Mouse (Mus musculus) kidney, postnatal 4 days (tissue): ENCODE data around the gene Sertm1.

Experiments
- DNase-seq, 2 experiments: peaks; one replicate each; pipeline ENCODE4 v3.0.0; 2021; ENCODE audit warnings: mixed read lengths in 2 of 2

Gene Sertm1

GRCm38 (mm10) chr3:54915643-54916071 is at the start of gene Sertm1:
TSS of gene Sertm1 (minus strand) at chr3:54915887.
- DNase-seq, result peak; percentile 60 to 65

- DNase-seq, result no peak
Measured at GRCm38 (mm10) chr3:54964948-54965506, 49.3 kb upstream of the Sertm1 start.

GRCm38 (mm10) chr3:54943067-54943810 is 27.6 kb upstream of the Sertm1 start:
- DNase-seq, result no peak

GRCm38 (mm10) chr3:54934535-54934934 is 18.8 kb upstream of the Sertm1 start:
- DNase-seq, result no peak

- no peak for DNase-seq
Measured at GRCm38 (mm10) chr3:54932599-54932998, 16.9 kb upstream of the Sertm1 start.

GRCm38 (mm10) chr3:54920425-54920824 is 4.7 kb upstream of the Sertm1 start:
- no peak for DNase-seq

- DNase-seq, result peak; percentile 8 to 13
Measured at GRCm38 (mm10) chr3:54914845-54915642, 643 bp downstream of the Sertm1 start.

- no peak for DNase-seq
Measured at GRCm38 (mm10) chr3:54908878-54909277, 6.8 kb downstream of the Sertm1 start.

- no peak for DNase-seq
Measured at GRCm38 (mm10) chr3:54897974-54898373, 17.7 kb downstream of the Sertm1 start.

GRCm38 (mm10) chr3:54894891-54895290 is 20.8 kb downstream of the Sertm1 start:
- no peak for DNase-seq

- DNase-seq, result no peak
Measured at GRCm38 (mm10) chr3:54892218-54892617, 23.5 kb downstream of the Sertm1 start.

GRCm38 (mm10) chr3:54886501-54886900 is 29.2 kb downstream of the Sertm1 start:
- DNase-seq, result no peak
